Mouse (Mus musculus): ENCODE measurements around the gene Palm. TPM values are rescaled to one million over a fixed set of nuclear protein-coding genes. Genes with fewer than 3 reads are reported as not detected.

Palm gene
- polyA plus RNA-seq, 1 experiment from 2014 or later = 72.4 TPM

- Histone ChIP-seq H3K27me3 (replicated peaks) (0 out of 2 replicates have a peak, but pooled peaks cover 5% of the 10 kb centered on the region), H3K4me1 (replicated peaks) (peaks cover 28% of the 10 kb centered on the region), H3K9ac (no peak overlapping the region), H3K4me2 (no peak overlapping the region), H3K27ac (ENCODE audit: poor library complexity, severe bottlenecking) (no peak overlapping the region), H3K4me3 (no peak overlapping the region), H3K9me3 (replicated peaks) (no peaks in the 10 kb centered on the region), H3K36me3 (peaks cover 64% of the 10 kb centered on the region)
- ATAC-seq (ENCODE audit: insufficient number of reproducible peaks, low FRiP score) = no peak
- 91% methylated on average over 11 of the region's 11 CpGs for WGBS
Measured at GRCm38 (mm10) chr10:79760603-79761143, 32.7 kb upstream of the Palm start.

GRCm38 (mm10) chr10:79762875-79763274, 30.5 kb upstream of the Palm start:
- Histone ChIP-seq H3K27ac (ENCODE audit: poor library complexity, severe bottlenecking) (no peak overlapping the region), H3K27me3 (replicated peaks) (no peaks in the 10 kb centered on the region), H3K36me3 (peaks cover 44% of the 10 kb centered on the region), H3K9ac (0 out of 2 replicates have a peak overlapping the region, but pooled peaks have one; percentile 7), H3K4me1 (replicated peaks) (peaks cover 35% of the 10 kb centered on the region), H3K9me3 (replicated peaks) (no peaks in the 10 kb centered on the region), H3K4me3 (no peak overlapping the region), H3K4me2 (no peak overlapping the region)
- ATAC-seq (ENCODE audit: insufficient number of reproducible peaks, low FRiP score) = no peak
- 87% methylated on average over 3 of the region's 3 CpGs for WGBS

GRCm38 (mm10) chr10:79764234-79764633, 29.1 kb upstream of the Palm start:
- Histone ChIP-seq H3K9ac (peak overlapping the region; percentile 49; the same call in 1 of the 2 replicates), H3K4me3 (no peak overlapping the region), H3K27me3 (replicated peaks) (no peaks in the 10 kb centered on the region), H3K36me3 (peaks cover 31% of the 10 kb centered on the region), H3K4me2 (no peak overlapping the region), H3K9me3 (replicated peaks) (no peaks in the 10 kb centered on the region), H3K27ac (ENCODE audit: poor library complexity, severe bottlenecking) (no peak overlapping the region), H3K4me1 (replicated peaks) (peaks cover 39% of the 10 kb centered on the region)
- WGBS = 81% methylated on average over 7 of the region's 7 CpGs
- no peak for ATAC-seq (ENCODE audit: insufficient number of reproducible peaks, low FRiP score)

GRCm38 (mm10) chr10:79765228-79765745, 28.1 kb upstream of the Palm start:
- no peak for ATAC-seq (ENCODE audit: insufficient number of reproducible peaks, low FRiP score)
- Histone ChIP-seq H3K36me3 (peaks cover 22% of the 10 kb centered on the region), H3K27ac (ENCODE audit: poor library complexity, severe bottlenecking) (no peak overlapping the region), H3K9ac (peak overlapping the region; percentile 94; the same call in 1 of the 2 replicates), H3K4me2 (peak overlapping the region; percentile 81), H3K9me3 (replicated peaks) (no peaks in the 10 kb centered on the region), H3K4me1 (replicated peaks) (peaks cover 39% of the 10 kb centered on the region), H3K4me3 (peak overlapping the region; percentile 89), H3K27me3 (replicated peaks) (0 out of 2 replicates have a peak, but pooled peaks cover under 1% of the 10 kb centered on the region)
- 82% methylated on average over 2 of the region's 2 CpGs for WGBS

GRCm38 (mm10) chr10:79766001-79766507, 27.3 kb upstream of the Palm start:
- peaks cover 39% of the 10 kb centered on the region for H3K4me1 ChIP-seq (replicated peaks)
- ATAC-seq (ENCODE audit: insufficient number of reproducible peaks, low FRiP score) = no peak
- H3K4me3 ChIP-seq = peak overlapping the region; percentile 89
- no peaks in the 10 kb centered on the region for H3K9me3 ChIP-seq (replicated peaks)
- WGBS = 7% methylated on average over 16 of the region's 16 CpGs
- peak overlapping the region; percentile 91 for H3K27ac ChIP-seq (ENCODE audit: poor library complexity, severe bottlenecking)
- 0 out of 2 replicates have a peak, but pooled peaks cover 5% of the 10 kb centered on the region for H3K27me3 ChIP-seq (replicated peaks)
- peaks cover 15% of the 10 kb centered on the region for H3K36me3 ChIP-seq
- peak overlapping the region; percentile 94 for H3K9ac ChIP-seq
- H3K4me2 ChIP-seq = peak overlapping the region; percentile 81

GRCm38 (mm10) chr10:79766508-79767325, 26.7 kb upstream of the Palm start, which contains the start of gene Rnf126:
TSS of gene Rnf126 (minus strand) at chr10:79766952.
- WGBS = under 1% methylated on average over 99 of the region's 101 CpGs
- peak within 1 kb of the TSS; percentile 91 for H3K27ac ChIP-seq (ENCODE audit: poor library complexity, severe bottlenecking)
- peak within 1 kb of the TSS; percentile 81 for H3K4me2 ChIP-seq
- ATAC-seq (ENCODE audit: insufficient number of reproducible peaks, low FRiP score) = peak; percentile 94
- peaks cover 39% of the 10 kb centered on the region for H3K4me1 ChIP-seq (replicated peaks)
- peak within 1 kb of the TSS; percentile 94 for H3K9ac ChIP-seq
- H3K36me3 ChIP-seq = peaks cover 8% of the 10 kb centered on the region
- H3K9me3 ChIP-seq (replicated peaks) = no peaks in the 10 kb centered on the region
- H3K4me3 ChIP-seq = peak within 1 kb of the TSS; percentile 89
- 0 out of 2 replicates have a peak, but pooled peaks cover 5% of the 10 kb centered on the region for H3K27me3 ChIP-seq (replicated peaks)

- H3K4me2 ChIP-seq = peak overlapping the region; percentile 81
- peak overlapping the region; percentile 85 for H3K27ac ChIP-seq (ENCODE audit: poor library complexity, severe bottlenecking)
- H3K9me3 ChIP-seq (replicated peaks) = 0 out of 2 replicates have a peak, but pooled peaks cover 5% of the 10 kb centered on the region
- no peaks in the 10 kb centered on the region for H3K36me3 ChIP-seq
- ATAC-seq (ENCODE audit: insufficient number of reproducible peaks, low FRiP score) = peak; percentile 75
- WGBS = 10% methylated on average over 40 of the region's 40 CpGs
- H3K27me3 ChIP-seq (replicated peaks) = 0 out of 2 replicates have a peak, but pooled peaks cover 5% of the 10 kb centered on the region
- peak overlapping the region; percentile 64 for H3K9ac ChIP-seq
- H3K4me3 ChIP-seq = peak overlapping the region; percentile 89
- H3K4me1 ChIP-seq (replicated peaks) = peaks cover 39% of the 10 kb centered on the region
Measured at GRCm38 (mm10) chr10:79767372-79768244, 25.8 kb upstream of the Palm start.

GRCm38 (mm10) chr10:79768400-79768799, 25.0 kb upstream of the Palm start:
- H3K36me3 ChIP-seq = no peaks in the 10 kb centered on the region
- H3K4me1 ChIP-seq (replicated peaks) = peaks cover 34% of the 10 kb centered on the region
- 1% methylated on average over 5 of the region's 5 CpGs for WGBS
- ATAC-seq (ENCODE audit: insufficient number of reproducible peaks, low FRiP score) = no peak
- no peak overlapping the region for H3K4me3 ChIP-seq
- H3K9me3 ChIP-seq (replicated peaks) = 0 out of 2 replicates have a peak, but pooled peaks cover 5% of the 10 kb centered on the region
- H3K4me2 ChIP-seq = no peak overlapping the region
- 0 out of 2 replicates have a peak, but pooled peaks cover 5% of the 10 kb centered on the region for H3K27me3 ChIP-seq (replicated peaks)
- no peak overlapping the region for H3K27ac ChIP-seq (ENCODE audit: poor library complexity, severe bottlenecking)
- no peak overlapping the region for H3K9ac ChIP-seq

- H3K27ac ChIP-seq (ENCODE audit: poor library complexity, severe bottlenecking) = no peak overlapping the region
- H3K27me3 ChIP-seq (replicated peaks) = 0 out of 2 replicates have a peak, but pooled peaks cover 5% of the 10 kb centered on the region
- no peak overlapping the region for H3K9ac ChIP-seq
- ATAC-seq (ENCODE audit: insufficient number of reproducible peaks, low FRiP score) = no peak
- no peak overlapping the region for H3K4me2 ChIP-seq
- H3K9me3 ChIP-seq (replicated peaks) = 0 out of 2 replicates have a peak, but pooled peaks cover 5% of the 10 kb centered on the region
- H3K4me3 ChIP-seq = no peak overlapping the region
- 60% methylated on average over 4 of the region's 4 CpGs for WGBS
- H3K36me3 ChIP-seq = no peaks in the 10 kb centered on the region
- peaks cover 24% of the 10 kb centered on the region for H3K4me1 ChIP-seq (replicated peaks)
Measured at GRCm38 (mm10) chr10:79769329-79769728, 24.0 kb upstream of the Palm start.

GRCm38 (mm10) chr10:79772320-79772719, 21.1 kb upstream of the Palm start:
- ATAC-seq (ENCODE audit: insufficient number of reproducible peaks, low FRiP score) = no peak

More at GRCm38 (mm10) chr10:79772320-79772719, 21.1 kb upstream of the Palm start:
- H3K4me2 ChIP-seq = no peak overlapping the region
- no peaks in the 10 kb centered on the region for H3K36me3 ChIP-seq
- no peak overlapping the region for H3K4me3 ChIP-seq
- no peak overlapping the region for H3K27ac ChIP-seq (ENCODE audit: poor library complexity, severe bottlenecking)
- 88% methylated on average over 3 of the region's 3 CpGs for WGBS
- H3K9ac ChIP-seq = no peak overlapping the region
- H3K27me3 ChIP-seq (replicated peaks) = 0 out of 2 replicates have a peak, but pooled peaks cover 10% of the 10 kb centered on the region
- H3K9me3 ChIP-seq (replicated peaks) = peaks cover 10% of the 10 kb centered on the region
- H3K4me1 ChIP-seq (replicated peaks) = peaks cover 12% of the 10 kb centered on the region

Measured in heart, embryonic 12.5 days (tissue).